Mouse (Mus musculus): ENCODE data around the gene D430041D05Rik.
A peak's percentile ranks its signal among the peaks of the same experiment; 100 is the strongest.

Gene D430041D05Rik

DNA sequence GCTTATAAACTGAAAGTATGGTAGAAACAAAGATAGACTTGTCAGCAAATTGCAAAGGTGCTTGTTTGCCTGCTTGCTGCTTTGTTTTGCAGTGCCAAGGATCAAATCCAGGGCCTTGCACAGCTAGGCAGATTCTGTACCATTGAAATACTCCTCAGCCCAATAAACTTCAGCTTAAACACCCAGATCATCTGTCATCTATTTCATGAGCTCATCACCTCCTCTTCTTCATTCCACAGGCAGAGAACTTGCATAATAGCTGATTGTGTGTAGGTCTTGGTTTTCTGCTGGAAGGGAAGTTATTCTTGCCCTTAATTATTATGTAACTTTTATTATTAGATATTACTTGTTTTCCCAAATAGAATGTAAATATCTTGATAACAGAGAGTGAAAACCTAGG, 73.2 kb downstream of the D430041D05Rik start:
- no peak for DNase-seq (ENCODE audit: low read depth)

DNA sequence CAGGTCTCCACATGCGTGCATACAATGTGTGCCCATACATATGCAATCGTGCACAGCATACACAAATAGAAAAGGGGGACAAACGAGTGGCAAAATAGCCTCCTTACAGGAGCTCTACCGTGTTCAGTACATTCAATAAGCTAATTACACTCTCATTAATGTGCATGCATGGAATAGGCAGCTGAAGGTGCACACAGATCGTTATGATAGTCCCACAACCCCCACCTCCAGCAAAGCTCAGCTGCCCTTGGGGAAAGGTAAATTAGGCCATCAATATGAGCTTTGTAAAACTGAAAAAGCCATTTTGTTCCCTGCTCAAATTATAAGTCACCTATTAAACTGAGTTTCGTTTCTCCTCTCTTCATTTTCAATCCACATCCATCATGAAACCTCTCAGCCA, 75.0 kb downstream of the D430041D05Rik start:
- DNase-seq (ENCODE audit: low read depth): no peak

DNA sequence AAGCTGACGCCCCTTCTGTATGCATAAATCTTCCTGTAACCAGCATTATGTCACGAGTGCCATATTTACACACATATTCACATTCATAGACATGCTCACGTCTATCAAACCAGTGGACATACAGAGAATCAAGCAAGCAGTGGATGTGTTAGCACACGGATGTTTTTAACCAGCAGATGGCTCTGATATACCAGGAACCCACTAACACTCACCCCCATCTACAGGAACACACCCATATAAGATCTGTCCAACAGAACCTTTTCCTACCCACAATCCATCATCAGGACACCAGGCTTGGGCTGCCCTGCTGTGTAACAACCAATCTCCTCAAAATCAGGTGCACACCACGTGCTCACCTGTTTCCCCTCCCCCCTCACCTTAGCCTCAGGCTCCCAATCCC, 76.9 kb downstream of the D430041D05Rik start:
- DNase-seq (ENCODE audit: low read depth): no peak

DNA sequence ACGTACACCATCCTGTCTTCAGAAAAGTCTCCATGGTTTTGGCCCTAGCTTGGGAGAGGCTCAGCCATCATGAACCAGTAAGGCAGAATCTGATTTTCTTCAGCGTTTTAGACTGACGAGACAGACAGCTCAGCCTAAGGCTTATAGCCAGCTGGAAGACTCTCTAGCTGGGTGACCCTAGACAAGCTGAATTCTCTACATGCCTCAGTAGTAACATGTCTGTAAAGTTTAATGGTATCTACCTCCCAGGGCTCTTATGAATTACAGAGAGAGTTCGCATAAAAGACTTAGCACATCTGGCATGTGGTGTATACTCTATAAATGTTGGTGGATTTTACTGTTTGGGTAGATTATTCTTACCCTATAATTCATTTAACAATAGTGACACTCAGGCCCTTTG, 78.1 kb downstream of the D430041D05Rik start:
- no peak for DNase-seq (ENCODE audit: low read depth)

DNA sequence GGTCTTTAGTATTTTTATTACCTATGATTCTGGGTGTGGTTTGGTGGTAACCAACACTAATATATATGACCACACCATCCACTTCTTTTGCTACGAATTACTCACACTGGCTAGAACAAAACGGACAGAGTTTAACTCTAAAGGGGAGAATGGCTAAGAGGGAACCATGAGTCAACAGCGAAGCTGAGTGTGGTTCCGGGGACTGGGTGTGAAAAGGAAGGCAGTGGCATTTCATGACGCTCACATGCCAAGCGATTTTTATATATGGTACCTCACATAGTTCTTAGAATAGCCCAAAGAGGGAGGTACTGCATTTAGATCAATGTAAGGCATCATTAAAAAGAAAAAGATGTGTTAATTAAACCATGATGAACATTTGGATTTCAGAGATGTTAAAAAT, 79.6 kb downstream of the D430041D05Rik start:
- DNase-seq (ENCODE audit: low read depth): no peak

DNA sequence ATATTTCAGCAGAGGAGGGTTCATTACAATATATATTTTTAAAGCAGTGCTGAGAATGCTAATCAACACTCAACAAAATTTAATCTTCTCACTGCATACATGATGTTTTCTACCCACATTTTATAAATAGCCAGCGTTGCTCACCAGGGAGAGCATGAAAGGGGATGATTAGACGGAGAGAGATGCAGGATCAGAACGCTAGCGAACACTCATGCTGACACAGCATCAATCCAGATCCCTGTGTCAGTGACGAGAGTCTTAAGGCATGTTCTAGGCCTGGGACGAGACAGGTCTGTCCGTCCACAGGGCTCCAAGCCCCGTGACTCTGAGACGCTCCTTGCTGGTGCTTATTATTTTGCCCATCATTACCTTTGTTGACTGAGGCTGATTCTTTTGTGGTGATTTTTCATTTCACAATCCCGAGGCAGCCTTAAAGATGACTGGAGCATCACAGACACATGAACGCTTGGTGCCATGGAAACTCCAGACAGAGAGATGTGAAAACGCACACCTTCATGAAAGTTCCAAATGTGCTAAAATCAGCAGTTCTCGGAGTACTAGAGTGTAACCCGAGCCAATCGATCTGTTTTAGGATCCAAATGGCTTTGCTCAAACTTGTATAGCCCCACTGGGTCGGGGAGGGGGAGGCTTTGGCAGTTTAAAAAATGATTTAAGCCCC, 83.6 kb downstream of the D430041D05Rik start:
- no peak for DNase-seq (ENCODE audit: low read depth)

DNA sequence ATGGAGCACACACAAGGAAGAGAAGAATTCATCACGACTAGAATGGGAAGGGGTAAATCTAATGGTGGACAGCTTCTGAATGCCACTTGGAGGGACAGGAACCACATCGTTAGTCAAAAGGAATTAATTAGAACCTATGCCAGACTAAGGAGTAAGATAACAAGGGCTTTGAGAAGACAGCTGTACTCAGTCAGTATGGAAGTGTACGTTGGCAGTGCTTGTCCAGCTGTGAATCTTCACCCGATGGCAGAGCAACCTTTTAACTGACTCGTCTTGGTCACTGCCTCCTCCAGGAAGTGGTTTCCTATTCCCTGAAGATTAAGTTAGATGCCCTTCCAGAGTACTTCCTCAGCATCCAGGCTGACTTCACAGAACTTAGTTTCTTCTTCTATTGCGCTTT, 87.0 kb downstream of the D430041D05Rik start:
- DNase-seq (ENCODE audit: low read depth): no peak

DNA sequence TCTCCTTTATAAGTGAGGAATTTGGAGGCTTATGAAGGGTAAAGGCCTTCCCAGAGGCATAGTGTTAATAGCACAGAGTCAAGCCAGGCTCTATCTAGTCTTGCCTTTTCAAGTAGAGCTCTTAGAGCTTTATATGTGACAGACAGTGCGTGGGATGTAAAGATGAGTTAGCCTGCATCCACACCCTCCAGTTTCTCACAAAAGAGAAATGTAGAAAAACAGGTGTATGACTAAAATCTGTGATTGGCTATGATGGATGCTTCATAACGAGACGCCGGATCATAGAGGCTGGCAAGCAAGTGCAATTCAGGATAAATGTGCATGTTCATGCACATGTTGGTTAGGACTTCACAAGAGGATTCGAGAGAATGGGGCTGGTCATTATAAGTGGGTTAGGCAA, 87.5 kb downstream of the D430041D05Rik start:
- DNase-seq (ENCODE audit: low read depth): no peak

DNA sequence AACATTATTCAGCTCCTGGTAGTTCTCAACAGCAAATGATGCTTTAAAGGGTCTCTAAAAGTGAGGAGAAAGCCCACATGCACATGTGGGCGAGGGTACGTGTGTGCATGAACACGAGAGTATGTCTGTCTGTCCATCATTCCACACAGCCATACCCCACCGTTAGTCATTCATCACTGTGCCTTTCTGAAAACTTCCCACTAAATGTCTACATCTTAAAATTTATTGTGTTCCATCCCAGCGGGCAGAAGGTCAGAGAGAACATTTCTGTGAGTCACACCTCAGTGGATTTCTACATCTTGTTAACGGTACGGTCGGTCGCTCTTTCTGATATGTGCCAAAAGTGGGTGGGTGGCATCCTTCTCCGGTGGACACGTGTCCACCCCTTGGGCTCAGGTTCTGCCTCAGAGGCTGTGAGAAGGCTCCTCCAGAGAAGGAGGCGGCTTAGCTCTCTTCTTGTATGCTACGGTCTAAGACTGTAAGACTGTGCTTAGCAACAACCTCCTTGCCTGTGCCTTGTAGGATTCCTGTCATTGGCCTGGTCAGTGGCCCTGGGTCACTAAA, 90.7 kb downstream of the D430041D05Rik start:
- DNase-seq (ENCODE audit: low read depth): no peak

DNA sequence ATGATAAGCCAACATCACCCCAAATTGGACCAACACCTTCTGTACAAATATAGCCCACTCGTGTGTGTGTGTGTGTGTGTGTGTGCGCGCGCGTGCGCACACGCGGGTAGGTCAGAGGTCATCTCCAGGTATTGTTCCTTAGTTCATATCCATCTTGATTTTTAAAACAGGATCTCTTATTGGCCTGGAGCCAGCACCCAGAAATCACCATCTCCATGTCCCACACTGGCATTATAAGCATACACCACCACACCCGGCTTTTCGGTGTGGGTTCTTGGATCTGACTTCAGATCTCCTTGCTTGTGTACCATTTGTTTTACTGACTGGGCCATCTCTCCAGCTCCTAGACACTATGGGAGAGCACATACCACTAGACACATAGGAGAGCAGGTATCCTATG, 91.4 kb downstream of the D430041D05Rik start:
- no peak for DNase-seq (ENCODE audit: low read depth)

DNA sequence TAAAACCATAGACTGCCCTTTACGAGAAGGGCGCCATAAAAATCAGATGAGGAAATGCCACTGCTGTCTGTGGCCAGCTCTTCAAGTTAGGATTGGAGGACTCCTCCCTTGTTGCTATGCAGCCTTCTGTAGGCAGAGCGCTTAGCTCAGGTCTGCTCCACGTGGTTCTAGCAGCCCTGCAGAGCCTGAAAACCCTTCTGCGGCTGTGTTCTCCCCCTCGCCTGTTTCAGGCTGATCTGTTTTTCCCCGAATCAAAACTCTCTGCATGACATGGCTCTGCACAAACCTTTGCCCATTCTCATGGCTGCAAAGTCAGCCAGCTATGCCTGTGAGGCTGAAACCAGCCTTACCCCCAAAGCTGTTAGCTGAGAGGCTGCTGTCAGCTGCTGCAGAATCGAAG, 91.9 kb downstream of the D430041D05Rik start:
- DNase-seq (ENCODE audit: low read depth): no peak

DNA sequence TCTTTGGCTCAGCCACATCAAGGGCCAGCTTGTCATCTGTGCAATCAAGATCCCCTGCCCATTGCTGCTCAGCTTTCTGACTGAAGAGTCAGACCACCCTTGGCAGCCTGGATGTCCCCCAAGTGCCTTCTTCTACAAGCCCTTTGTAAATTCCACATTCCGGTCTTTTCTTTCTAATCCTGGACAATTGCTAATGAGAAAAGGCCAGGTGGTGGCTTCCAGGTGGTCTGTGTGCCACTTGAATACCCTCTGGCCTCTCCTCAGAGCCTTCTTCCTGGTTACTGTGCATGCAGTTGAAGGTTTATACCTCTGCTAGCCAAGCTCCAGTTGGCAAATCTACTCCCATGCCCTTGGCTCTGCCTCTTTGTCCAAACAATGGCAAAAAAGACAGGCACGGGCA, 92.6 kb downstream of the D430041D05Rik start:
- no peak for DNase-seq (ENCODE audit: low read depth)

DNA sequence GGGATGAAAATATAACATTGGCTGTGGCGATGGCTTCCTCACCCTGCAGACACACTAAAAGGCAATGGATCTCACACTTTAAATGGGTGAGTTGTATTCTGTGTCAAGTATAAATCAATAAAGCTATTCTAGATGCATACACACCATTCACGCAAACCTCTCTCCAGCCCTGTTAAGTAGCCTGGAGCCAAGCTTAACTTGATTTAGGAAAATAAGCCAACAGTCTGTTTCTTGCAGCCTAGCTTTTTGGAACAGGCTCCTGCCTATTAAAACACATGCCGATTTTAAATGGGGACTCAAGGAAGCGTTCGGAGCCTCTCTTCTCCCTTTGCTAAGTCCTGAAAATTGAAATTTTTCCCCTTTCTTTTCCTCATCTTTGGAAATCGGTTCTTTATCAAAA, 93.2 kb downstream of the D430041D05Rik start:
- no peak for DNase-seq (ENCODE audit: low read depth)

DNA sequence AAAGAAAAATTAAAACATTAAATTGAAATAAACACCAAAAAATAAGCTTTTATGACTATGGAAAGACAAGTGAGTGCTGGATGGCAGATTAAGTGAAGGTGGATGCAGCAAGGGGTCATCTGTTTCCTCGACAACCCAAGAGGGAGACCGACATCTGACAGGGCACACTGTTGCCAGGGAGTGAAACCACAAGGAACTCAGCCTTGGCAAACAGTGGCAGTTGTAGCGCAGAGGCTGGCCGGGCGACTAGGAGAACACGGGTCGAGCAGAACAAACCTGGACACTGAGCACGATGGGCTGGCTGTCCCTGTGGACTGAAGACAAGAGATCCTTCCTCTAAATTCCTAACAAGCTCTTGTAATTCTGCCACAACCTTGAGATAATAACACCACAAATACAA, 94.3 kb downstream of the D430041D05Rik start:
- DNase-seq (ENCODE audit: low read depth): no peak

DNA sequence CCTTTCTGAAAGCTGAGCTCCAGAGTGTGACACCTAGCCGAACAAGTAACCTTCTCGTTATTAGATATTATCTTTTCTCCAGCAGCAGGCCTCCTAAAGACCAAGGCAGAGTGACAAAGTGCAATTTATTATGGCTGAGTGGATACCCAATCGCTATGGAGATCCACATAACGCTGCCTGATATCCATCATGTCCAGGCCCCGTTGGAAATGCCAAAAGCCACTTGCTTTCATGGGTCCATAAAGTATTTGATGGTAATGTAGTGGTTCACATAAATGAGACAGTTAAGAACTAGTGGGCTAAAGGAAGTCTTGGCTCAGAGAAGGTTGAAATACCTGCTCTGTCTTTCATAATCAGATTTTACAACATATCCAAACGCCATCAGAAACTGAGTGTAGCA, 97.6 kb downstream of the D430041D05Rik start:
- DNase-seq (ENCODE audit: low read depth): no peak

DNA sequence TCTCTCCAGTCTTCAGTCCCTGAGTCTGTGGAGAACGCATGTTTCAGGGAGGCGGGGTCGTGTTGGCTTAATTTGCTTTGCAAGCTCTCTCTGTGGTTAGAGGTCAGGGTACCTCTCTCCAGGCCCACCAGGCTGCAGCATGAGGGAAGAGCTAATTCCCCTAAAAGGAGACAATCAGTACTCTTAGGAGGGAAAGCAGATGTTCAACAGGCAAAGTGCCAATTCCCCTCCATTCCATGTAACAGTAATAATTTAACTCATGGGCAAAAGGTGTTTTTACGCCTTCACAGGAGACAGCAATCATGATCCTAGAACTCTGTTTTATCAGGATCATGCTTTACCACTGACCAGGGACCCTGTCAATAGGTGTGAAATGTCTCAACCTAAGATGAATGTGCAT, 103.7 kb downstream of the D430041D05Rik start:
- no peak for DNase-seq (ENCODE audit: low read depth)

DNA sequence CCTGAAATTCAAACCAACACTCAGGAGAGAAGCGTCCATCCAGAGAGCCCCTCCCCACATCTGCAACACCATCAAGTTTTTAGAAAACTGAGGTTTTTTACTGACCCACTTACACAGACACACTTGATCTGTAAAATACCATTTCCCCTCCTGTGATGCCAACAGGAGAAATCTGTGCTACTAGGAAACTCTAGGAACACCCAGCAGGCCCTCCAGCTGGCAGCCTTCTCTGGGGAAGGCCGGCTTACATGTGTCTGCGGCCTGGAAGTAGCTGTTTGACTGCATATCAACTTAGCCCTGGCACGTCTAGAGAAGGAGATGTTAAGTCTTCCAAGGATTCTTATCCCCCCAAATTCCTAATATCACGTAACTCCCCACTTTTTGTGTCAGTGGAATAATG, 105.1 kb downstream of the D430041D05Rik start:
- no peak for DNase-seq (ENCODE audit: low read depth)

DNA sequence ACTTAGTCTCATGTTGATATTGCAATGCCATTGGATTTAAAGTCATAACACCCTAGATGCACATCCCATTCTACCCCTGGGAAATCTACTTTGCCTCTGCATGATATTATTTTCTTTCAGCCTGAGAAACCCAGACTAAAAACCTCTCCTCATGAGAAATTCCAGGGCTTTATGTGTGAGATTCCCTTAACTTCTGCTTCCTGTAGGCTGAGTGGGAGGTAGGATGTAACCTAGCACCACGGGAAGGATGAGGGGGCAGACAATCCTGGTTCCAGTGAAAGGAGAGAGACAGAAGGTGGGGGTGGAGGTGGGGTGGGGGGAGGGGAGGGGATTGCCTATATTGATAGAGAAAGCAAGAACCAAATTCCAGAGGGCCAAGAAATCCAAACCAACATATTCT, 110.9 kb downstream of the D430041D05Rik start:
- DNase-seq (ENCODE audit: low read depth): no peak

DNA sequence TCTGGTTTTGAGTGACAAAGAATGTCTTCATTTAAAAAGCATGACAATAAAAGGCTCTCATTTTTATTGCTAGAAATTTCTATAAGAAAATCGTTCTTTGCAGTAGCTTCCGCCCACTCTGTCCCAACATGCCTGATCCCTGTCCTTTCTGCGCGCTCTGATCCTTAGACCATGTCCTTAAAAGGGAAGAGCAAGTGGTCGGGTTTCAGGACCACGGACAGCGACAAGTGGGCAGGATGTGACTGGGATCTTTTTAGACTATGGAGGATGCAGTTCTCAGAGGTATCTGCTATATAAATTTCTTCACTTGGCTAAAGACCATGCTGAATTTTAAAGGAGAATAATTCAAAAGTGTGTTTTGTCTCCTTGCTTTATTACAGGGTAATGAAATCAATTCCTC, 111.7 kb downstream of the D430041D05Rik start:
- peak; percentile 2 for DNase-seq (ENCODE audit: low read depth)

DNA sequence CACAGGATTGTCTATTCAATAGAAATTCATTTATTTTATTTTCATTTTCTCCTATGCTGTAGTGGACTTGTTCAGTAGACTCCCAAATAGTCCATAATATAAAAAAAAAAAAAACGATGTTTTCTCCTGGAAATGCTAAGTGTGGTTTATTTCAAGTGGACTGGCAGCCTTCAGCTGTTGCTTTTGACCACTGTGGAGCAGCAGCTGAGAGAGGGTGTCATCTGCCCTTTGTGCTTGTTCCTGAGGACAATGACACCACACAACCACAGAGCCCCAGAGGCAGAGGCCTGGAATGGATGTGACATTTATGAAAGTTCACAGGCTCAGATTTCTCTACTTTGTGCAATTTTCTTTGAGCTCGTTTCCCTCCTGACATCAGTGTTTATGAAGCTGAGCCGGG, 124.0 kb downstream of the D430041D05Rik start:
- DNase-seq (ENCODE audit: low read depth): no peak

DNA sequence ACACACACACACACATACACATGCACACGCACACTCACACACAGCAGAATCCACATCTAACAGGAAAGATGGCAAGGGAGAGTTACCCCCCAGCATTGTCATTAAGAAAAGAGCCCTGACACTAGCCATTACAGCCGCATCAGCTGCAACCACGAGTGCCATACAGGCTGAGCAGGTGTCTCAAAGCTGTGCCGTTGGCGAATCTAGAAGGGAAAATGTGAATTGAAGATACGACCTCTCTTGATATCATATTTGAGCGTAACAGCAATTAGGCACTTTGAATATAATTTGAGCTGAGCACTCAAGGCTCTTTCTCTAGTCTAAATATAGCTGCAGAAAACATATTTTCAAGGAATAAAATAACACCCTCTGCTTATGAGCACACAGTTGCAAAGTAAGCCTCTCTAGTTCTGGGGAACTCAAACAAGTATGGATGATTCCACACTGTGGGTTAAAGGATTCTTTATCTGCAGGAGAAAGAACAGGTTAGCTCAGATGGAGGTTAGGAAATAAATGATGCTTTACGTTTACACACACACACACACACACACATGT, 127.3 kb downstream of the D430041D05Rik start:
- no peak for DNase-seq (ENCODE audit: low read depth)

DNA sequence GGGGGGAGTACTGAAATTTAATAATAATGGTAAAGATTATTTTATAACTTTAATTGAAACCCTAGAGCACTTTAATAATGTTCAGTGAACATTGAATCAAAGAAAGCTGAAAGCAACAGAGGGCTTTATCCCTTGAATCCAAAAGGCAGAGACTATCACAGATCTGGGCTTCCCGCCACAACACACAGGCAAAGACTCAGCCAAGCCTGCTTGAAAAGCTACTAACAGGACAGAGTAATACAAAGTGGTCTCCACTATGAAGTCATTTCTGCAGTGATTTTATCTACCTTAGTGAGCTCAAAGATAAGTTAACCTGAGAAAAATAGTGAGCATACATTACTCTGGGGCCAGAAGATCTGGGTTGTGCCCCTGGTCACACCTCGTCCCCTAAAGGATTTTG, 128.0 kb downstream of the D430041D05Rik start:
- no peak for DNase-seq (ENCODE audit: low read depth)

DNA sequence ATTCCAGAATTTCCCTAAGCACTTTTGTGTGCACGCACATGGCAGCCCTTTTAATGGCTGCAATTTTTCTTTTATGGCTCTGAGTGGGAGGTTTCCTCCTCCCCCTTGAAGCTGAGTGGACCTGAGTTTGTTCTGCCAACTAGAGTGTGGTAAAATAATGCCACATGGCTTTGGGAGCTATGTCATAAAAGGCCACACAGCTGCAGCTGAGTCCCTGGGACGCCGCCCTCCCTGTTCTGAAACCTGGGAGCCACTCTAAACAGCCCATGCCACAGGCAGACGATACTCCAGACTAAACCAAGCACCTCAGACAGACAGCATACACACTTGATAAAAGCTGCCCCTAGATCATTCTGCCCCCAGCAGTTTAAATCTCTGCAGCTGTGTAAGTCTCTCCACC, 143.8 kb downstream of the D430041D05Rik start:
- no peak for DNase-seq (ENCODE audit: low read depth)

DNA sequence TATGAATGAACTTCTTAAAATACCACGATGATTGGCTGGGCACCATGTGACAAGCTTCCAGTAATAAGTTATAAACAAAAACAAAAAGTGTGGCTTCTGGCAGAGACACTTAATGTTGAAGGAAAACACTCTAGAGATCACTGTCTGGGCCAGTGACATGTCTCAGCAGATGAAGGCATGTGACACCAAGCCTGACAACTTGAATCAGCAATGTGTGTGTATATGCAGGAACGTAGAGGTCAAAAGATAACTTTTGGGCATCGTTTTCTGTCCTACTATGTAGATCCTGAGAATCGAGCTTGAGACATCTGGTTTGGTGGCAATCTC, 149.1 kb downstream of the D430041D05Rik start:
- DNase-seq (ENCODE audit: low read depth): no peak
